Mouse (Mus musculus) liver, embryonic 11.5 days (tissue): ENCODE measurements around the gene Itm2b. TPM values are rescaled to one million over a fixed set of nuclear protein-coding genes. Genes with fewer than 3 reads are reported as not detected.

ENCODE experiments used
- ATAC-seq: fragments of 200-750 bp; cut with Nextera tagmentation; replicated peaks from 2 replicates; pipeline ENCODE4 v1.8.0; 2017; ENCODE audit warnings: moderate number of reproducible peaks, mild to moderate bottlenecking, moderate TSS enrichment, moderate library complexity; ENCODE audit not compliant: low FRiP score
- DNase-seq: peaks from one replicate; pipeline ENCODE4 v3.0.0-alpha.2; 2017; ENCODE audit warnings: low spot score
- H3K27ac ChIP-seq: fragments of 300-500 bp; sonication (generic); 2 replicates; pipeline ENCODE4 v1.5.1; 2014; ENCODE audit warnings: mild to moderate bottlenecking, low read depth, low read length, control low read depth
- H3K27me3 ChIP-seq: fragments of 300-500 bp; sonication (generic); replicated peaks from 2 replicates; pipeline ENCODE4 v1.6.1; 2014; ENCODE audit warnings: low read length, mixed read lengths; ENCODE audit not compliant: control insufficient read depth, insufficient read depth
- H3K36me3 ChIP-seq: fragments of 300-500 bp; sonication (generic); 2 replicates; pipeline ENCODE4 v1.6.1; 2014; ENCODE audit warnings: mild to moderate bottlenecking, low read length, moderate library complexity, mixed read lengths; ENCODE audit not compliant: control insufficient read depth, insufficient read depth
- H3K4me1 ChIP-seq: fragments of 300-500 bp; sonication (generic); replicated peaks from 2 replicates; pipeline ENCODE4 v1.6.1; 2014; ENCODE audit warnings: low read length, mixed read lengths; ENCODE audit not compliant: control insufficient read depth, insufficient read depth
- H3K4me2 ChIP-seq: fragments of 300-500 bp; sonication (generic); 2 replicates; pipeline ENCODE4 v1.6.1; 2014; ENCODE audit warnings: mild to moderate bottlenecking, control low read depth, moderate library complexity
- H3K4me3 ChIP-seq: fragments of 300-500 bp; sonication (generic); 2 replicates; pipeline ENCODE4 v1.5.1; 2014; ENCODE audit warnings: low read depth, low read length, control low read depth
- H3K9ac ChIP-seq: fragments of 300-500 bp; sonication (generic); 2 replicates; pipeline ENCODE4 v1.6.1; 2014; ENCODE audit warnings: low read depth, low read length, control low read depth
- H3K9me3 ChIP-seq: fragments of 300-500 bp; sonication (generic); 2 replicates; pipeline ENCODE4 v1.6.1; 2016; ENCODE audit warnings: low read length, inconsistent platforms, mixed read lengths; ENCODE audit not compliant: control insufficient read depth
- WGBS: fragments of 180-500 bp; shearing (Covaris S2); extraction: QIAGEN DNeasy Blood & Tissue Kit; methylation state at CpG from one replicate; pipeline ENCODE4 v1.1.7; 2014; 5-methylcytosine and 5-hydroxymethylcytosine counted together
- polyA plus RNA-seq: library from polyadenylated mRNA; unstranded; fragments of >200 nt; fragmentation: Nextera tagmentation; extraction: Ambion mirVana; gene quantifications from 2 replicates; pipeline ENCODE4 v1.2.1, GENCODE M21; 2014

Gene Itm2b
- polyA plus RNA-seq, 1 experiment from 2014 or later = 516 TPM

- ATAC-seq (no peak), DNase-seq (no peak)
- Histone ChIP-seq H3K4me1 (peaks cover 6% of the 10 kb centered on the region), H3K9ac (no peak overlapping the region), H3K36me3 (no peaks in the 10 kb centered on the region), H3K4me3 (no peak overlapping the region), H3K27me3 (no peaks in the 10 kb centered on the region), H3K4me2 (no peak overlapping the region), H3K27ac (no peak overlapping the region), H3K9me3 (no peaks in the 10 kb centered on the region)
- 89% methylated on average over 4 of the region's 4 CpGs for WGBS
These were observed 71.2 kb downstream of the Itm2b start for GRCm38 (mm10) chr14:73313864-73314263.

GRCm38 (mm10) chr14:73313396-73313795, 71.7 kb downstream of the Itm2b start:
- no peak overlapping the region for H3K27ac ChIP-seq
- no peaks in the 10 kb centered on the region for H3K27me3 ChIP-seq
- no peak overlapping the region for H3K4me3 ChIP-seq
- 56% methylated on average over 5 of the region's 5 CpGs for WGBS
- ATAC-seq (peak; percentile 73), DNase-seq (no peak)
- H3K36me3 ChIP-seq = no peaks in the 10 kb centered on the region
- H3K4me1 ChIP-seq = peaks cover 6% of the 10 kb centered on the region
- no peak overlapping the region for H3K4me2 ChIP-seq
- no peak overlapping the region for H3K9ac ChIP-seq
- no peaks in the 10 kb centered on the region for H3K9me3 ChIP-seq

- Histone ChIP-seq H3K4me1 (peaks cover 6% of the 10 kb centered on the region), H3K9me3 (no peaks in the 10 kb centered on the region), H3K4me2 (no peak overlapping the region), H3K4me3 (no peak overlapping the region), H3K9ac (no peak overlapping the region), H3K36me3 (no peaks in the 10 kb centered on the region), H3K27ac (no peak overlapping the region), H3K27me3 (no peaks in the 10 kb centered on the region)
- 84% methylated on average over 5 of the region's 5 CpGs for WGBS
- DNase-seq (no peak), ATAC-seq (no peak)
These were observed 72.2 kb downstream of the Itm2b start for GRCm38 (mm10) chr14:73312909-73313308.

Other genes with a start within 250 kb of the Itm2b start
- 9.3 and 9.8 TPM in 2 replicates for gene Lpar6, start 147.4 kb downstream of the Itm2b start, polyA plus RNA-seq
- 22.3 and 25.1 TPM in 2 replicates for gene Rb1, start 59.5 kb downstream of the Itm2b start, polyA plus RNA-seq
- 75.4 and 78.7 TPM in 2 replicates for gene Med4, start 124.7 kb upstream of the Itm2b start, polyA plus RNA-seq
- gene Sucla2, start 140.0 kb upstream of the Itm2b start, polyA plus RNA-seq = 92.8 and 105 TPM in 2 replicates
- 6.8 and 7.5 TPM in 2 replicates for gene Nudt15, start 163.0 kb upstream of the Itm2b start, polyA plus RNA-seq